Mouse (Mus musculus) kidney, adult 2 months (tissue): Measurements from ENCODE around the gene Dscam.

Experiments
- CTCF ChIP-seq: fragments of 200-500 bp; conservative IDR thresholded peaks from 2 replicates; pipeline ENCODE4 v1.5.1; 2011; ENCODE audit warnings: low read depth, mild to moderate bottlenecking, control low read depth, low read length, moderate library complexity, mixed read lengths; ENCODE audit not compliant: insufficient read depth, insufficient read length
- POLR2A ChIP-seq: fragments of 200-500 bp; IDR thresholded peaks from one replicate; pipeline ENCODE4 v1.6.1; 2011; ENCODE audit warnings: low read depth, low read length, control low read depth

GRCm38 (mm10) chr16:96753164-96753780 lies 417.3 kb downstream of the Dscam start:
- TF ChIP-seq CTCF, result no peak
- no peak for TF ChIP-seq POLR2A
